Mouse (Mus musculus): Measurements from ENCODE around the gene Anpep.

Gene Anpep

DNA sequence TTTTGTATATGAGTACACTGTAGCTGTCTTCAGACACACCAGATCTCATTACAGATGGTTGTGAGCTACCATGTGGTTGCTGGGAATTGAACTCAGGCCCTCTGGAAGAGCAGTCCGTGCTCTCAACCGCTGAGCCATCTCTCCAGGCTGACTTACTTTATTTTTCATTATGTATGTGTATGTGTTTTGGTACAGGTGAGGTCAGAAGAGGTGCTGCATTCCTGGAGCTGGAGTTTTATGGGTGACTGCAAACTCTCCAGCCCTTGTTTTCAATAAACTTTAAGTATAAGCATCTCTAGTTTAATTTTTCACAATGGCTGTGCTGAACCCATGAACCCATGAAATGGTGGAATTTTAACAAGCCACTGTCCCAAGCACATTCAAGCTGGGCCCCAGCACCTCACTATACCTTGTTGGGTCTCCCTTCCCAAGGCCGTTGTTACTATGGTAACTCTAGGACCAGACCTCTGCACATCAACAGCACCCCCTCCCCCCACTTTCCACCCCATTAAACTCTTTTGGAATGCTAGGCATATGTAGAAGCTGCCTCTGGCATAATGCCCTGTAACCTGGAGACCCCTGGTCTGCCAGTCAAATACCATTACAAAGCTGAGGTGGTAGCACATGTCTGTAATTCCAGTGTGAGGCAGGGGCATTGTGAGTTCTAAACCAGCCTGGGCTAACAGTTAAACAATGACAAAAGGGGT, 5.6 kb upstream of the Anpep start:
- DNase-seq, result no peak

DNA sequence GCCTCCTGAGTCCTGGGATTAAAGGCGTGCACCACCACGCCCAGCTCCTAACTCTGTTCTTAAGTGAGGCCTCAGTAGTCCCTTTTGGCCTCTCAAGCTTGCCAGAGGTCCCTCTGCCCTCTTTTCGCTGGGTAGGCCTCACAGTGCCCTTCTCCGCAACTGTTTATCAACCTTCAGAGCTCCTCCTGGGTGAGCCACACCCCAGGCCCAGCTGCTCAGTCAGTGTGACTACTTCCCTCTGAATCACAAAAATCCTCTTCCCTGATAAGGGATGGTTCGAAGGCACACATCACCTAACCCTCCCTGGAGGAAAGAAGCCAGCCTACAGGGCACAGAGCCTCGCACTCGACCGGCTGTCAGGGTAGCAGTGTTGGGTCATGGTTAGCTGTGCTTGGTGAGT, 935 bp upstream of the Anpep start:
- DNase-seq, result no peak

DNA sequence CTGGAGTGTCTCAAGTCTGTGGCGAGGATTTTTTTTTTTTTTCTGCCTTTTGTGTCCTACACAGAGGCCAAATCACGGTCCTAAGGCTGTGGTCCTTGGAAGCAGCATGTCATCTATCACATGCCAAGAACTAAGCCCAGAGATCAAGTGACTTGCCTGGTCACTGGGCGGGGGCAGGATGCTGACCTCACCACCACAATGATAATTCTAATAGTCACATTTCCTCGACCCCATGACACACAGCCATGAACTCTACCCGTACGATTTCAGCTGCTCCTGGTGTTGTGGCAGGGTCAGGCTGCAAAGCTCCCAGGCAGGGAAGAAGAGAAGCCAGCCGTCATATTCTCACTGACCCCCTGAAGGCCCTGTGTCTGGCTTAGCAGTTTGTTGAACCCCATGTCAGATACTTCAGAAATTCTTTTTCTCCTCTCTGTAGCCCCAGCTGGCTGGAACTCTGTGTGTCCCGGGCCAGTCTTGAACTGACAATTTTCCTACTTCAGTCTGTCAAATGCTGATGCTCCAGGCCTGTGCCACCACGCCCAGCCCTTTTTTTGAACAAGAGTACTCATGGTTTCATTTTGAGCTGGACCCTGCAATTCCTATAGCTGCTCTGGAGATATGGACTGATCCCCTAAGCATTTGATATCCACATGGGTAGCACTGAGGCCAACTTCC, 1.8 kb downstream of the Anpep start:
- DNase-seq, result no peak

DNA sequence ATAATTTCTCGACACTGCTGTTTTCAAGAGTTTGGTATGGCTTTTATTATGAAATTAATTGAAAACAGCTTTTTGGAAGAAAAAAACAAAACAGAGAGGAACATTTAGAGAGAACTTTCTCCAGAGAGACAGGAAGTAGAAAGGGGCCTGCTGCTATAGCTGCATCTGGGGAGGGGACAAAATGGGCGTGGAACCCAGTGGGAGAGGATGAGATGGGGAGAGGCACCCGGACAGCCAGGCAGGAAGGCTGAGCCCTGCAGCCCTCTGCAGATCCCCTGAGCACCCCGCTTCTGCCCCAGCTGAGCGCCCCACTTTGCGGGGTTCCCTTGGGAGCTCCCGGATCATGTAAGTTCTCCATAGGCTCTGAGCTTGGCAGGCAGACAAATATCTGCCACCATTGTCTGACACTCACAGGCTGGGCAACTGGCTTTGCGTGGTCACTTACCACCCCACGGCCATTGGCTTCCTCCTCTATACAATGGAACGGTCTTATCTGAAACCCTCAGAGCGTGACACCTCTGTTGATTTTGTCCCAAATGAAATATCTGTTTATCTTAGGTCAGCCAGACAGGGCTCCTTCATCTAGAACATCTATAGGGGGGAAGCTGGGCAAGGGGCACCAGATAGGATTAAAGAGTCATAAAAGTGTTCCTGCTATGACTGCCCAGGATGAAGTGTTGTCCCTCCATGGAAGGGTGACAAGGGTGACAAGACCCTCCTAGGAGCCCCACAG, 2.5 kb downstream of the Anpep start:
- DNase-seq, result no peak

DNA sequence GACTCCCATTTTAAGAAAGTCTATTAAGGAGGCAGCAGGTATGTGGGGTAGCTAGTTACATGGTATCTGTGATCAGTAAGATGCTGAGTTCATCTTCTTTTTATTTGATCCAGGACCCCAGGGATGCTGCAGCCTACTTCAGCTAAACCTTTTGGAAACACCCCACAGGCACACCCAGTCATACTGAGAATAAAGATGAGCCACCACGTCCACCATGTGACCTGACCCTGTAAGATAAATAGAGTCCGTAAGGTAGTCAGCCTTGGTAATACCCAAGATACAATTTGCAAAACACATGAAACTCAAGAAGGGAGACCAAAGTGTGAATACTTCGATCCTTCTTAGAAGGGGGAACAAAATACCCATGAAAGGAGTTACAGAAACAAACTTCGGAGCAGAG, 4.6 kb downstream of the Anpep start:
- DNase-seq, result no peak

DNA sequence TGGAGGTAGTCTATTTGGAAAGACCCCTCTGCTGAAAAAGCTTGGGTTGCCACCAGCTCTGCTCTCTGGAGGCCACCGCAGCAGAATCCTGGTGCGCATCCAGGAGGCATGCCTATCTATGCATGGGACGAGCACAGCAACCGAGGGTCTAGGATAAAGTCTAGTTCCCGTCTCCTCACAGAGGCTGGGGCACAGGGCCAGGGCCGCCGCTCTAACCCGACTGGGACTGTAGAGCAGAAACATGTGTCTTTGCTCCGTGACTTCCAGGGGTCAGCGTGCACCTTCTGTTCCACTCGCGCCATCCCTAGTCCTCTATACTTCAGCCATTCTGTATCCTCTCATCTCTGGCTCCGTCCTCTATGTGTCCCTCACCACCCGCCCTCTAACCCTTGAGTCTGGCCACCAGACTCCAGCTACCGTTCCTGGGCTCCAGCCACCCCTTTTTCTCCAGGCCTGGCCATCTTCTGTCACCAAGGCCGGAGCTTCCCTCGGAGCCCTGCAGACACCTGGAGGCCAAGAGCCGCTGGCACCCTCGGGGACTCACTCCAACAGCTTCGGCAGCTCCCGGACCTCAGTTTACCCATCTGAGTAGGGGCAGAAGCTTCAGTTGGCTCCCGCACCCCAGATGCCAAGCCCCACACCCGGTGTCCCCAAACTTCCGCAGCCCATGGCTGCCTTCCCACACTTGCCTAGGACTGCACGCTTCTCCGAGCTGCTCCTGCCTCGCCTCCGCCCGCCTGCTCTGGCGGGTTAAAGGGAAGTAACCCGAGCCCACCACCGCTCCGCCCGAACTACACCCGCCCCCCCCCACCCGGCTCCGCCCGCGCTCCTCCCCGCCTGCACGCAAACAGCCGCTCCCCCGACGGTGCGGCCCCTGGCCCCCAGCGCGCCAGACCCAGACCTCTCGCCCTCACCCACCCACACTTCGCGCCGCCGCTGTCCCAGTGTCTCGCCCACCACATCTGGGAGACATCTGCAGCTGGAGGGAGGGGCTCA, 13.1 kb downstream of the Anpep start:
- no peak for DNase-seq

DNA sequence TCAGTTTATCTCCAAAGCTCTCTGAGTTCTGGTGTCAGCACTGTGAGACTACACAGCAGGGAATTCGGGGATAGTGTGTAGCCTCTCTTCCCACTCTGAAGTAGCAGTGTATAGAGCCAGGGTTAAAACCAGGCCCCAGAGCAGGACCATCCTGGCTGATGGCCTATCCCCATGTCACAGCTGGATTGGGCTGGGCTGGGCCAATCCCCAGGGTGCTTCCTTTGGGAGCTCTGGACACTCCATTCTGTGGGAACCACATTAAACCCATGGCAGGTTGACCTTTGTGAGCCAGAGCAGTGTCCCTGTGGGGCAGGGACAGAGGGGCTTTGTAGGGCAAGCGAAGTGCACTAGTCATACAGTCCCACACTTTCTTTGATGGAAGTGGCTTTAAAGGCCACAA, 14.5 kb downstream of the Anpep start:
- DNase-seq, result no peak

DNA sequence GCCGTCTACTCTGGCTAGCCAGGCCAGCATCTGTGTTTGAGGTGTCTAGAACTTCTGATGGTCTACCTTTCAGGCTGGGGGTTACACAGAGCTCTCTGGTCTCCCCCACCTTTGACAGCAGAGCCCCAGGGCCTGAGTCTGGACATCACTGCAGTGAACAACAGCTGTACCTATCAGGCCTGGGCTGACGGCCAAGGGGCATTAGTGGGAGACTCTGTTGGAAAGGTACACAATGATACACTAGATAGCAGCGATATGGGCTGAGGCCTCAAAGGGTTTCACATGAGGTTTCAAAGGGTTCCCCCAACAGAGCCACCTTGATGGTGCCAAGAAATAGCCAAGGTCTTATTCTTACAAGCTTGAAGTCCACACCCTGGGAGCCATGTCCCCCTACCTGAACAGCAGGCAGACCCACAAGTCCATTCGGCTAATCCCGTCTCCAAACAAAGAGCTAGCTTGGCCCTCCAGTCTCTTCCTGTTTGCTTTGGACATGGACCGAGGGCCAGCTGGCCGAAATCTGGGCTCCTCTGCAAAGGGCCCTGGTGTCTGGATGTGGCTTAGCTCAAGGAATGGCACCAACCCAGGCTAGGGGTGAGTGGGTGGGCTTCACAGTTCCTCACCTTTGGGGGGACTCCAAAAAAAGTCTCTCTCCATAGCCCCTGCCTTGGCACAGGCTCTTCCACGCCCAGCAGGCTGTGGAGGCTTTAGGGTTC, 16.6 kb downstream of the Anpep start:
- DNase-seq, result no peak

DNA sequence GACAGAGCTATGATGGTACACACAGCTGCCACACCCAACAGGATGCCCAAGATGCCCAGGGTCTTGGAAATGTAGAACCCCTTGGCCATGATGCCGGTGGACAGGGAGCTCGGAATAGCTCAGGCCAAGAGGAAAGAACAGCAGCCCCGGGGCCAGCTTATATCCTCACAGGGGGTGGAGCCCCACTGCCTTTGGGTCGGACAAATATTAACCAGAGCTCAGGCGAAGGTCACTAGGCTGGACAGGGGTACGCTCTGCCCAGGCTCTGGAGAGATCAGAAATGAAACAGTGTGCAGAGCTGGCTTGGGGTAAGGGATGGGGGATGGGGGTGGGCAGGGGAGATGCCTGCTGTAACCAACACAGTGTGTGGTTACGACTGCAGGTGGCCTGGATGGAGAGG, 18.7 kb downstream of the Anpep start:
- DNase-seq, result no peak

DNA sequence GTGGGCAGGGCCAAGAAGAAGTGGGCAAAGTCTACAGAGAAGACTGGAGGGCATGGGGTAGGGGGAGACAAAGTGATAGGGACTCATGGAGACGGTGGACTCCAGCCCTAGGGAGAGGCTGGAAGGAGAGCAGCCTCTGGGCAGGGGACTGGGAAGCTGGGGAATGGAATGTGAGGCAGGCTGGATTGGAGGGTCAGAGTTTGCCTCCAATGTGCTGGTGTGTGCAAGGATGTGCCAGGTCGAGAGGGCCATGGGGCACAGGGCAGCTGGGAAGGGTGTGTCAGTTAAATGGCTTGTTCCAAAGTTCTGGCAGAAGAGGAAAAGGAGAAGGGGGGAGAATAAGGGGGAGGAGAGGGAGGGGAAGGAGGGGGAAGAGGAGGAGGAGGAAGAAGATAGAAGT, 23.6 kb downstream of the Anpep start:
- DNase-seq, result no peak

DNA sequence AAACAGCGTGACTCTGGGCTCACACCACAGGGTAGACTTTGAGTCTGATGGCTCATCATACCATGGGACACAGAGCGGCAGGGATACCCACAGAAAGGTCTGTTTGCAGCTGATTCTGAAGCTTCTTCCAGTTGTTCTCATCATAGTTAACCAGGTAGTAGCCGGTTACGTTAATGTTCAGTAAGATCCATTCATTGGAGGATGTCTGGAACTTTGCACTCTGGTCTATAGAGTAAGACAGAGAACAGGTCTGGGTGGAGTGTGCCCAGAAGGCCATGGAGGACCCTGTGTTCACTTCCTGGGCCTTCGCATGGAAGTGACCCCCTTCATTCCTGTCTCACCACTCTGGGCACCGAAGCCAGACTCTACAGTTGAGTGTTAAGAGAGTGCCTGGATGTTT, 25.7 kb downstream of the Anpep start:
- no peak for DNase-seq

DNA sequence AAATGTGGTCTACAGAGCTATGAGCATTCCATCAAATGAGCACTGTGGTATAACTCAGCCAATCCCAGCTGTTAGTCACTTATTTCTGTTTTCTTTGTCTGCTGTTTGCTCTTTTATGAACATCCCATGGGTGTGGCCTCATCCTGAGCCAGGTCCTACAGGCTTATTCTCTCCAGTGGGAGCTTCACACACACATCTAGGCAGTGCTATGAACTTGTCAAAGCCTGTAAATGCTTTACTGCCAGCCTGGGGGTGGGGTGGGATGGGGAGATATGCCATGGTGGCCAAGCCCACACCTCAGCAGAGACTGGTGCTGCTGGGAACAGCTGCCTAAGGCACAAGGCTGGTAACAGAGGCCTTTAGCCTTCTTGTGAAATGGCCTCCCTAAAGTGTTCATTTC, 27.9 kb downstream of the Anpep start:
- no peak for DNase-seq

DNA sequence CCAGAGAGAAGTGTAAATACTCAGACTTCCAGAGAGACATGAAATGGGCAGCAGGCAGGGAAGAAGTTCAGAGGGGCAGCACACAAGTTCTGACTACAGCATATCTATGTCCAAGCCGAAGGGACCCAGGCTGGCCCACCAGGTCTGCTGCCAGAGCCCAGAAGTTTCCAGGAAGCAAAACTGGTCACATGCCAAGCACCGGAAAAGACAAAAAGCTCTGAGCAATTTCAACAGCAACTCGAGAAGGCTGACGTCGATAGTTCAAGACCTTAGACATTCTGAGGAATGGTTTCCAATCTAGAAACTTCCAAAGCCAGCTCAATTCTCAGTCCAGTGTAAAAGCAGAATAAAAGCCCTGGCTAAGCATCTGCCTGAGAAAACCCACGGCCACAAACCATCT, 29.3 kb downstream of the Anpep start:
- no peak for DNase-seq

DNA sequence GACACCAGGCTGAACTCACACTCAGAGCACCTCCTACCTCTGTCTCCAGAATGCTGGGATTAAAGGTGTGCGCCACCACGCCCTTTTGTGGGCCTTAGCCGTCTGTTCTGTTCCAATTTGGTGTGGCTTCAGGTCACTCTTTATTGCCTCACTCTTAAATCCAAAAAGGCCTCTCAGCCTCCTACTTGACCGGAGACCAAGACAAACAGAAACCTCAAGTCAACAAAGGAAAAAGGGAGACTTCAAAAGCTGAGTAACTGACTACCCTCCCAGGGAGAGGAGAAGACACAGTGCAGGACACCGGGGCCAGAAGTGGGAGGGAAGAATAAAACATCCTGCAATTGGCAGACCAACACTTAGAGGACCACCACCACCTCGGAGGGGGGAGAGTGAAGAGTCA, 29.7 kb downstream of the Anpep start:
- DNase-seq, result no peak

DNA sequence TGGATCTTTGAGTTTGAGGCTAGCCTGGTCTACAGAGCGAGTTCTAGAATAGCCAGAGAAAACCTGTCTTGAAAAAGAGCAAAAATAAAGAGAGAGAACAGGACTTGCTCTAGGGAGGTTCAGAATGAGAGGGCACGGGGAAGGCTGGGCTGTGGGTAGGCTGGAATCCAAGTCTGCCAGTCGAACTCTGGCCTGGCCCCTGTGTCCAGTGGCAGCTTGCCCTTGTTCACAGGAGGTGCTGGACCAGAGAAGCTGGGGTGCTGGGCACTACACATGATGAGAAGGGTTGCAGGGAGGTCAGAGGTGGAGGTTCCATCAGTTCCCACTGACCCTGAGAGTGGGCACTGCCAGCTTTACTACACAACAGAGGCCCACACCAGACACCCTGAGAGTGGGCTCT, 32.5 kb downstream of the Anpep start:
- DNase-seq, result no peak

DNA sequence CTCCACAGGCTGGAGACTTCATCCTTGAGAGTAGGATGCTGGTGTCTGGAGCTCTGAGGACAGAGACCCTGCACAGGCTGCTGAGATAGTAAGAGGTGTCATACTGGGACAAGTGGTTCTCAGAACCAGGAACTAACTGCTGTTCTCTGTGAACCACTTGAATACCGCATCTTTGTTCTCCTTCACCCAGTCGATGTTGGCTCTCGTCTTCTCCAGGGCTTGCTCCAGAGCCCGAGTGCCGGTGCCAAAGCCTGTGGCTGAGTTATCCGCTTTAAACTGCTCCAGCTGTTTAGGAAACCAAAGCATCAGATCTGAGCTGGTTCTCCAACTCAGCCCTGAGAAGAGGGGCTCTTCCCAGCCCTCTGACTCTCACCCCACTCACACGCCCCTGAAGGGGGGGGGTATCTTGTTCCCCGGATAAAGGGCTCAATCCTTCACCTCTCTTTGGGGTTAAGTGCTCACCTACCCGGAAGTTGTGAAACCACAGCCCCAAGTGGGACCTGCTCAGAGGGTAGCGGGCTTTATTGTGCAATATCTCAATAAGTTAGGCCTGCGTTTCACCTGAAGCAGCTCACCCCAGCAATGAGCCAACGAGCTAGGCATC, 38.7 kb downstream of the Anpep start:
- DNase-seq, result no peak

DNA sequence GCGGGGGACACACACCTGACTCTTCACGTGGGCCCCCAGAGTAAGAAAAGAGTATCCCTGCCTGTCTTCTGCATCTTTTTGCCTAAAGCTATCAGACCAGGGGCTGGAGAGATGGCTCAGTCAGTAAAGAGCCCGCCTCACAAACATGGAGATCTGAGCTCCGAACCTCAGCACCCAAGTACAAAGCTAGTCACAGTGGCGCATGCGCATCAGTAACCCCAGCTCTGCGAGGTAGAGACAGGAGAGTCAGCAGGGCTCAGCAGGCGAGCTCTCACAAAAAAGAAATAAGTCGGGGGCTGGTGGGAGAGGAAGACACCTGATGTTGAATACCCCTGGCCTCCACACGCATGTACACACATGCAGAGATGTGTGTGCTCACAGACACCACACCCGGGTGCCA, 40.9 kb downstream of the Anpep start:
- DNase-seq, result no peak

DNA sequence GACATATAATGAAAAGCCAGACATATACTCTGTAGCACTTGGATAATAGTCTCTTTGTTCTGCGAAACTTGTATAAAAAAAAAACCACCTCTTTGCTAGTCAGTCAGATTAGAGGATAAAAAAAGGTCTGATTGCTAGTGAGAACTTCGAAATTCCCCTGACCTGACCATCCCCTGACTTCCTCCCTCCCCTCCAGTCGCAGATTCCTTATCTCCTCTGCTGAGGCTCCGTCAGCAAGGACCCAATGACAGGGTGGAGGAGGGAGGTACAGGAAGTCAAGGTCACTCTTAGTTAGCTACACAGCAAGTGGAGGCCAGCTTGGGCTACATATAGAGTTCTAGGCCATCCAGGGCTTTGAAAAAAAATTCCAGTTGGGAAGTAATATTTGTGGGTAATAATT, 41.3 kb downstream of the Anpep start:
- DNase-seq, result no peak

DNA sequence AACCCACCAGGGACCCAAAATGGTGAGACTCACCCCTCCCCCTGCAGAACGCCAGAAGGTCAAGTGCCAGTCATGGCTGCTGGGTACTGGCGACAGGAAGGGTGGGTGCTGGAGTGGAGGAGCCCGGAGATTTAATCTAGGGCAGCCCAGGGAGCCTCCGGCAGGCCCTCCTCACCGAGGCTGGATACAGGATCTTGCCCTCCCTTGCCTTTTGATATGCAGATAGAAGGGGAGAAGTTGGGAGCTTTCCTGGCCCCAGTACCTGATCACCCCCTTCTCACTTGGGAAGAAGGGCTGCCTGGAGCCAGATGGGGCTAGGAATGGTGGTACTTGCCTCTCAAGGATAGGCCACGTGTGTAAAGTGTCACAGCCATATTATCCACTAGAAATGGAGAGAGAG, 42.5 kb downstream of the Anpep start:
- no peak for DNase-seq

DNA sequence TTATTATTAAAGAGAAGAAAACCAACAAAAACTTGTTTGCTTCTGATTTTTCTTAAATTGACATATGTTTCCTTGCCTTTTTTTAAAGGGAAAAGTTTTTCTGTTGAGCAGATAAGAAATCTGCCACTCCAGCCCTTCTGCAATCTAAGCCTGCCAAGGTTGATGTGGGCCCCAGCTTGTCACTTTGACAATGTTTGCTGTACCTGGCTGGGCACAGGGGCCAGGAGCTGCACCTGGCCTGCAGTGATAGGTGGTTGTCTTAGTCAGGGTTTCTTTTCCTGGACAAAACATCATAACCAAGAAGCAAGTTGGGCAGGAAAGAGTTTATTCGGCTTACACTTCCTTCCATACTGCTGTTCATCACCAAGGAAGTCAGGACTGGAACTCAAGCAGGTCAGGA, 47.5 kb downstream of the Anpep start:
- no peak for DNase-seq

DNA sequence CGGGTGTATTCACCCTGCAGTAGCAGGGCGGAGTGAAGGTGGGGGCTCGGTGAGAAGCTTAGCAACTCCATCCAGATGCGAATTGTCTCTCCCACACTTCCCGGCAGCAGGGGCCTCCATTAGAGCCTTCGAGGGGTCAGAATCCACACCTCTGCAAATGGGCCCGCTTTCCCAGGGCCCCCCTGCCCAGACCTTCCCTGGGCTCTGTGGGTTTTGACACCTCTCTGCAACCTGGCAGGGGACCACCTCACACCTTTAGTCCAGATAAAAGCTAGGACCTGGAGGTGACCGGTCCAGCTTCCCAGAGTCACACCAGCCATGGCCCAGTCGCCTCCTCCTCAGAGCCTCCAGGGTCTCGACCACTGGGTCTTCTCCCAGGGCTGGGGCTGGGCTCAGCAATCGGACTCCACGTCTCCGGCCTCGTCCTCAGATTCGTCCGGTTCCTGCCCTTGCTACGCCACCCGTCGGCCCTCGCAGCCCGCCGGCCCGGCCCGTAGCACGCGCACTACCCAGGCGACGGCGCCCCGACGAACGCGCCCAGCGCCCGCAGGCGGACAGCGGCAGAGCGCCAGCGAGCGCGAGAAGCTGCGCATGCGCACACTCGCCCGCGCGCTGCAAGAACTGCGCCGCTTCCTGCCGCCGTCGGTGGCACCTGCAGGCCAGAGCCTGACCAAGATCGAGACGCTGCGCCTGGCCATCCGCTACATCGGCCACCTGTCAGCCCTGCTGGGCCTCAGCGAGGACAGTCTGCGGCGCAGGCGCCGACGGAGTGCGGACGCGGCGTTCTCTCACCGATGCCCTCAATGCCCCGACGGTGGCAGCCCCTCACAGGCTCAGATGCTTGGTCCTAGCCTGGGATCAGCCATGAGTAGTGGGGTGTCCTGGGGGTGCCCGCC, 50.0 kb downstream of the Anpep start, which contains the start of gene Mesp2:
Mesp2 (plus strand) TSS at position 117 of the 896 bp plus-strand sequence.
- DNase-seq, result no peak
